Mouse (Mus musculus): ENCODE measurements around the gene Trpv4. TPM values are rescaled to one million over a fixed set of nuclear protein-coding genes. Genes with fewer than 3 reads are reported as not detected.

Trpv4 gene
- polyA plus RNA-seq, 1 experiment from 2014 or later = 0.32 TPM

DNA sequence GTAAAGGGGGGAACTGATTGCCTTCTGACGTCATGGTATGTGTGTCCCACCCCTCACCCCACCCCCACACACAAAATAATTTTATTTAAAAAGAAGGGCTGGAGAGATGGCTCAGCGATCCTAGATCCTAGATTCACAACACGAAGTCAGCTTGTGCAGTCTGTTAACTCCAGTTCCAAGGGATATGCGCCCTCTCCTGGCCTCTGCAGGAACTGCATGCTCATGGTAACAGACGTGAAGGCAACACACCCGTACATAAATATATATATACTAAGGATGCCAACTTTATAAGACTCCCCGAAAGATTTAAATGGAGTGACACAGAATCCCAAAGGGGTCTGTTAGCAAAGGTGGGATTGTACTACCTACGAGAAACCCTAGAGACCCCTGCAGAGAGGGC is 39.4 kb downstream of the Trpv4 start:
- ATAC-seq (ENCODE audit: insufficient read depth, low FRiP score, low TSS enrichment) = no peak
- no peaks in the 10 kb centered on the region for H3K36me3 ChIP-seq (ENCODE audit: control insufficient read depth, insufficient read depth, low read length)
- H3K4me1 ChIP-seq (ENCODE audit: control insufficient read depth, insufficient read depth, low read length) = no peaks in the 10 kb centered on the region
- peak; percentile 83 for DNase-seq (ENCODE audit: low spot score)
- no peak overlapping the region for H3K4me2 ChIP-seq (ENCODE audit: low read depth)
- no peak overlapping the region for H3K4me3 ChIP-seq (ENCODE audit: low read depth, low read length)
- no peak overlapping the region for H3K27ac ChIP-seq (ENCODE audit: low read depth, low read length)
- no peak overlapping the region for H3K9ac ChIP-seq (ENCODE audit: low read length)
- no peaks in the 10 kb centered on the region for H3K27me3 ChIP-seq (ENCODE audit: control insufficient read depth, insufficient read depth, low read length)
- 30% methylated on average over 8 of the region's 8 CpGs for WGBS
- H3K9me3 ChIP-seq (ENCODE audit: control insufficient read depth, low read length) = no peaks in the 10 kb centered on the region

DNA sequence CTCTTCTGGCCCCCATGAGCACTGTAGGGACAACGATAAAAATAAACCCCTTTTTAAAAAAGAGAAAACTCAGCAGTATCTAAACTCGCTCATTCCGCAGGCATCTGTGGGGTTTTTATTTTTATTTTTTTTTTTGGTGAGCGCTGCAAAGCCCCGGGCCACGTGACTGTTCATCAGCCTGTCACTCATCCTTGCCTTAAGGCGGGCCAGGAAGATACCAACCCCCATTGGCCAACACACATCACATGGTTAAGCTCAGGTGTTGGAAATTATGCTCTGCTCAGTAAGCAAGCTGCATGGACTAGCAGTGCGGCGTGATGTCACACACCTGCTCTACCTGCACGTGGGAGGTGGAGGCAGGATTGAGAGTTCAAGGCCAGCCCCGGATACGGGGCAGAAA is 40.4 kb downstream of the Trpv4 start:
- no peak for ATAC-seq (ENCODE audit: insufficient read depth, low FRiP score, low TSS enrichment)
- 84% methylated on average over 12 of the region's 12 CpGs for WGBS
- H3K9me3 ChIP-seq (ENCODE audit: control insufficient read depth, low read length) = no peaks in the 10 kb centered on the region
- H3K4me3 ChIP-seq (ENCODE audit: low read depth, low read length) = no peak overlapping the region
- H3K9ac ChIP-seq (ENCODE audit: low read length) = no peak overlapping the region
- H3K4me2 ChIP-seq (ENCODE audit: low read depth) = no peak overlapping the region
- H3K27me3 ChIP-seq (ENCODE audit: control insufficient read depth, insufficient read depth, low read length) = no peaks in the 10 kb centered on the region
- no peak for DNase-seq (ENCODE audit: low spot score)
- H3K27ac ChIP-seq (ENCODE audit: low read depth, low read length) = no peak overlapping the region
- no peaks in the 10 kb centered on the region for H3K36me3 ChIP-seq (ENCODE audit: control insufficient read depth, insufficient read depth, low read length)
- H3K4me1 ChIP-seq (ENCODE audit: control insufficient read depth, insufficient read depth, low read length) = no peaks in the 10 kb centered on the region

DNA sequence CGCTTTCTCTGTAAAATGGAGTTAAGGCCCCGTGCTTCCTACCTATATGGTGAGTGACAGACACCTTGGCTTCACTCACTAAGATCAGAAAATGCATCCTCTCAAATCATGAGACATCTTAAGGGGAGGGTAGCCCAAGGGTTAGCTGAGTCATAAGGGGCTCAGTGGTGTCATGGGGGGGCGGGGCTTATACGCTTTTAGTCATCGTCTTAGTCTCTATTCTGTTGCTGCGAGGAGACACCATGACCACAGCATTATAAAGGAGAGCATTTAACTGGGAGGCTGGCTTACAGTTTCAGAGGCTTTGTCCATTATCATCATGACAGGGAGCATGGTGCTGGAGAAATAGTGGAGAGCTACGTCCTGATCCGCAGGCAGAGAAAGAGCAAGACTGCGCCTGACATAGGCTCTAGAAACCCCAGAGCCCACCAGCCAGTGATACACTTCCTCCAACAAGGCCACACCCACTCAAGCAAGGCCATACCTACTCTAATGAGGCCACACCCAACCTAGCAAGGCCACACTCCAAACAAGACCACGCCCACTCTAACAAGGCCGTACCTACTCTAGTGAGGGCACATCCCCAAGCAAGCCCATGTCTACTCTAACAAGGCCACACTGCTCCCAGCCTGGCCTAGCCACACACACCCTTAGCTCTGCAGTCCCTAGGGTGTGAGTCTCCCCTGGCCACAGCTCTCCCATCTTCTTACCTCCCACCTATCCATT is 41.7 kb downstream of the Trpv4 start:
- H3K36me3 ChIP-seq (ENCODE audit: control insufficient read depth, insufficient read depth, low read length) = no peaks in the 10 kb centered on the region
- no peaks in the 10 kb centered on the region for H3K4me1 ChIP-seq (ENCODE audit: control insufficient read depth, insufficient read depth, low read length)
- ATAC-seq (ENCODE audit: insufficient read depth, low FRiP score, low TSS enrichment) (no peak), DNase-seq (ENCODE audit: low spot score) (no peak)
- no peak overlapping the region for H3K4me3 ChIP-seq (ENCODE audit: low read depth, low read length)
- no peak overlapping the region for H3K27ac ChIP-seq (ENCODE audit: low read depth, low read length)
- 81% methylated on average over 11 of the region's 11 CpGs for WGBS
- no peaks in the 10 kb centered on the region for H3K9me3 ChIP-seq (ENCODE audit: control insufficient read depth, low read length)
- H3K27me3 ChIP-seq (ENCODE audit: control insufficient read depth, insufficient read depth, low read length) = no peaks in the 10 kb centered on the region
- H3K4me2 ChIP-seq (ENCODE audit: low read depth) = no peak overlapping the region
- H3K9ac ChIP-seq (ENCODE audit: low read length) = no peak overlapping the region

DNA sequence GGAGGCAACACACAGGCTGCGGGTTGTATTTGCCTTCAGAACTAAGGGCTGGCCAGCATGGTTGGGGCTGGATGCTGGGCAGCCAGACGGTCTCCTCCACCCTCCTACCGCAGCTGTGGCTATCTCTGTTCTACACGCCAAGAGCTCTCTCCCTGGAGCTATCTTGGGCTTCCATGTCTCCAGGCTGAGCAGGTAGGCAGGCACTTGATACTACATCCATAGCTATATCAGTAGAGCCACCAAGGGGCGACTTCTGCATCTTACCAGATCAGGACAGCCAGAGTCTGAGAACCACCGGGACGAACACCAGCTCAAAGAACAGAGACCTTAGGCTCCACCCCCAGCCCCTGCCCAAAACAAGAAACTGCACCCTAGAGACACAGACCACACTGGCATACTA is 43.4 kb downstream of the Trpv4 start:
- WGBS = 75% methylated on average over 7 of the region's 7 CpGs
- no peak overlapping the region for H3K4me2 ChIP-seq (ENCODE audit: low read depth)

DNA sequence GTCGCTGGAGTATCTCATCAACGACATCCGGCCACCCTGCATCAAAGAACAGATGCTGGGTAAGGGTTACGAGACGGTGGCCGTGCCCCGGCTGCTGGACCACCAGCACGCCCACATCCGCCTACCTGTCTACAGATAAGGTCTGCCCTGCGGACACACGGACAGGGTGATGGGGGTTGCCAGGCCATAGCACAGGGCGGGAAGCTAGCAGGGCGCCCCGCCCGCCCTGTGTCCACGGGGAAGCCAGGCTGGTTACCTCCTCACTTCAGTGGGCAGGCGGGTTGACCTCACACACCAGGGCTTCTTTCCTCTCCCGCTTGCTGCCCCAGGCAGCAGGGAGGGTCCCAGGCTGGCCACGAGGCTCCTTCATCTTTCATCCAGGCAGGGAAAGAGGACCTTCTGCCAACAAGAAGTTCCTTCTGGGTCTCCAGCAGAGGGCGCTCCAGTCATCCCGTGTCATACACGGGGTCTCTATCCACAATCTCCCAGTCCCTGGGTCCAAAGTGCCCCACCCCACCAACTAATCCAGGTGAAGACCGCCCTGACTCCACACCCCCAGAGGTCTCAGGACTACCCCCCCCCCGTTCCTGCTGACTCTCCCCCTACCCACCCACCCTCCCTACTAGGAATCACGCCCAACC is 46.1 kb downstream of the Trpv4 start:
- 70% methylated on average over 25 of the region's 25 CpGs for WGBS
- Histone ChIP-seq H3K27me3 (ENCODE audit: control insufficient read depth, insufficient read depth, low read length) (no peaks in the 10 kb centered on the region), H3K4me3 (ENCODE audit: low read depth, low read length) (no peak overlapping the region), H3K9ac (ENCODE audit: low read length) (no peak overlapping the region), H3K27ac (ENCODE audit: low read depth, low read length) (no peak overlapping the region), H3K4me2 (ENCODE audit: low read depth) (no peak overlapping the region), H3K4me1 (ENCODE audit: control insufficient read depth, insufficient read depth, low read length) (peaks cover 10% of the 10 kb centered on the region; the same call in 1 of the 2 replicates), H3K9me3 (ENCODE audit: control insufficient read depth, low read length) (no peaks in the 10 kb centered on the region), H3K36me3 (ENCODE audit: control insufficient read depth, insufficient read depth, low read length) (no peaks in the 10 kb centered on the region)
- peak; percentile 59 for DNase-seq (ENCODE audit: low spot score)
- no peak for ATAC-seq (ENCODE audit: insufficient read depth, low FRiP score, low TSS enrichment)

More for the DNA sequence above, 43.4 kb downstream of the Trpv4 start:
- DNase-seq (ENCODE audit: low spot score) = no peak
- H3K4me1 ChIP-seq (ENCODE audit: control insufficient read depth, insufficient read depth, low read length) = no peaks in the 10 kb centered on the region
- H3K27ac ChIP-seq (ENCODE audit: low read depth, low read length) = no peak overlapping the region
- H3K27me3 ChIP-seq (ENCODE audit: control insufficient read depth, insufficient read depth, low read length) = no peaks in the 10 kb centered on the region
- no peaks in the 10 kb centered on the region for H3K9me3 ChIP-seq (ENCODE audit: control insufficient read depth, low read length)
- H3K9ac ChIP-seq (ENCODE audit: low read length) = no peak overlapping the region
- no peaks in the 10 kb centered on the region for H3K36me3 ChIP-seq (ENCODE audit: control insufficient read depth, insufficient read depth, low read length)
- no peak overlapping the region for H3K4me3 ChIP-seq (ENCODE audit: low read depth, low read length)
- ATAC-seq (ENCODE audit: insufficient read depth, low FRiP score, low TSS enrichment) = no peak

DNA sequence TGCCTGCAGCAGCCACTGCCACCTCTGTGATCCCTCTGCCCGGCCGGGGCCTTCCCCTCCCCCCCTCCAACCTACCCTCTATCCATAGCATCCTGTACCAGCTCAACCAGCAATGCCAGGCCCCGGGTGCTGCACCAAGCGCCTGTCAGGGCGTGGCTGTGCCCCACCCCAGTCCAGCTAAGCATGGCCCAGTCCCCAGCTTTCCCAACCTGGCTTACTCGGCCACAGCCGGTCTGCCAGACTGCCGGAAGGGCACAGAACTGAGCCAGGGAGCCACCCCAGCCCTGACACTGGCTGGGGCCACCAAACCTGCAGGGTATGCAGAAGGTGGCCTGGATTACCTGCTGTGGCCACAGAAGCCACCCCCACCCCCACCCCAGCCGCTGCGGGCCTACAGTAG is 47.0 kb downstream of the Trpv4 start:
- Histone ChIP-seq H3K9me3 (ENCODE audit: control insufficient read depth, low read length) (no peaks in the 10 kb centered on the region), H3K9ac (ENCODE audit: low read length) (no peak overlapping the region), H3K27ac (ENCODE audit: low read depth, low read length) (no peak overlapping the region), H3K4me2 (ENCODE audit: low read depth) (no peak overlapping the region), H3K36me3 (ENCODE audit: control insufficient read depth, insufficient read depth, low read length) (no peaks in the 10 kb centered on the region), H3K4me3 (ENCODE audit: low read depth, low read length) (no peak overlapping the region), H3K27me3 (ENCODE audit: control insufficient read depth, insufficient read depth, low read length) (no peaks in the 10 kb centered on the region), H3K4me1 (ENCODE audit: control insufficient read depth, insufficient read depth, low read length) (peaks cover 10% of the 10 kb centered on the region; the same call in 1 of the 2 replicates)
- ATAC-seq (ENCODE audit: insufficient read depth, low FRiP score, low TSS enrichment) (no peak), DNase-seq (ENCODE audit: low spot score) (no peak)
- WGBS = 95% methylated on average over 10 of the region's 10 CpGs

DNA sequence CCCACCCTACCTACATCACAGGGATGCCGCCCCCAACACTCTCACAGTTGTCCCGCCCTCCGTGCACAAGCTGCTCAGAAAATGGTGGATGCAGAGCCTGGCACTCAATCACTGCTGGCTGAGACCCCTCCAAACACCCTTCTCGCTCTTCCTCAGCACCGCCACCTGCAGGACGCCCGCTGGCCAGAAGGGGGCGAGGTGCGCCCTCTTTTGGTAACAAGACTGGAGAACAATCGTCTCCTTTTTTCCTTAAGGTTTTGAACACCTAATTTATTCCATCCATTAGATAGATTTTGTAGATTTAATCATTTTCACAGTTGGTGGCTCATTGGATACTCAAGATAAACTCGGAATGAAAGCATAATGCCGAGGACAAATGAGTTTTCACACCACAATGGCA is 49.7 kb downstream of the Trpv4 start:
- Histone ChIP-seq H3K4me1 (ENCODE audit: control insufficient read depth, insufficient read depth, low read length) (peaks cover 12% of the 10 kb centered on the region; the same call in 1 of the 2 replicates), H3K27ac (ENCODE audit: low read depth, low read length) (no peak overlapping the region), H3K36me3 (ENCODE audit: control insufficient read depth, insufficient read depth, low read length) (no peaks in the 10 kb centered on the region), H3K4me3 (ENCODE audit: low read depth, low read length) (no peak overlapping the region), H3K4me2 (ENCODE audit: low read depth) (no peak overlapping the region), H3K9ac (ENCODE audit: low read length) (no peak overlapping the region), H3K27me3 (ENCODE audit: control insufficient read depth, insufficient read depth, low read length) (no peaks in the 10 kb centered on the region), H3K9me3 (ENCODE audit: control insufficient read depth, low read length) (no peaks in the 10 kb centered on the region)
- ATAC-seq (ENCODE audit: insufficient read depth, low FRiP score, low TSS enrichment) (no peak; the same call in 1 of the 2 replicates), DNase-seq (ENCODE audit: low spot score) (peak; percentile 91)
- WGBS = 5% methylated on average over 12 of the region's 12 CpGs

DNA sequence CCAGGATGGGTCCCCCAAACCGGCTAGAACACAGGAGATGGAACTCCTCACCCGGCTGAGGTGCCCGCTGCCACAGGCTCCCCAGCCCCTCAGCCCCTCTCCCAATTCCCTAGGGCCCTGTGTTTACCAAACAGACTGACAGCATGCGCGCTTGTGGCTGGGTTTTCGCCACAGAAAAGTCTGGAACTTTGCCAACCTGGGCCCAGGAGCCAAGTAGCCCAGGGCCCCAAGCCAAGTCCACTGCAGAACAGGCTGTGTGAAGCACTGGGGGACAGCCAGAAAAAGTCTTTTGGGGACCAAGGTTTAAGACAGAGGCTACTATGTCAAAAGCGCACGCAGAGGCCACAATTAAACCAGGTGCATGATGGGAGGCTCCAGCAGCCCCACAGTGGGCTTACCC is 50.6 kb downstream of the Trpv4 start:
- Histone ChIP-seq H3K27ac (ENCODE audit: low read depth, low read length) (no peak overlapping the region), H3K9ac (ENCODE audit: low read length) (no peak overlapping the region), H3K4me1 (ENCODE audit: control insufficient read depth, insufficient read depth, low read length) (peaks cover 12% of the 10 kb centered on the region; the same call in 1 of the 2 replicates)

DNA sequence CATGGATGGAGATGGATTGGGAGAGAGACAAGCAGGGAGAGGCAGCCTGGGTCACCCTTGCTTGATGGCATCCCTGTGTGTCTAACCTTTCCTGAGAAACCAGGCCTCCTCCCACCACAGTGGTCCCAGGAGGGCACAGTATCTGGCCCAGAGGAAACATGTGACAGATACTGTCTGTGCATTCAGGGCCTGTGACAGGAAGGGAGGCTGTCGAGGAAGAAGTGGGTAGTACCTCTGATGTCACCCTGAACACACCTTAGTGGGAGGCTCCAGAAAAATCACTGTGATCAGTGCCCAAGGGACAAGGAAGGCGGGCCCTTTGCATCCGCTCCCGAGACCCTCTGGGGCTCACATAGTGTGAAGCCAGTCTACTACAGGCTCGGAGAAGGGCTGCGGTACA is 52.2 kb downstream of the Trpv4 start:
- no peaks in the 10 kb centered on the region for H3K36me3 ChIP-seq (ENCODE audit: control insufficient read depth, insufficient read depth, low read length)
- no peaks in the 10 kb centered on the region for H3K9me3 ChIP-seq (ENCODE audit: control insufficient read depth, low read length)
- peaks cover 12% of the 10 kb centered on the region; the same call in 1 of the 2 replicates for H3K4me1 ChIP-seq (ENCODE audit: control insufficient read depth, insufficient read depth, low read length)
- 83% methylated on average over 6 of the region's 6 CpGs for WGBS
- no peak overlapping the region for H3K4me2 ChIP-seq (ENCODE audit: low read depth)
- no peak for DNase-seq (ENCODE audit: low spot score)
- no peak overlapping the region for H3K27ac ChIP-seq (ENCODE audit: low read depth, low read length)
- no peak for ATAC-seq (ENCODE audit: insufficient read depth, low FRiP score, low TSS enrichment)
- no peak overlapping the region for H3K9ac ChIP-seq (ENCODE audit: low read length)
- H3K4me3 ChIP-seq (ENCODE audit: low read depth, low read length) = no peak overlapping the region
- no peaks in the 10 kb centered on the region for H3K27me3 ChIP-seq (ENCODE audit: control insufficient read depth, insufficient read depth, low read length)

More for the DNA sequence above, 50.6 kb downstream of the Trpv4 start:
- Histone ChIP-seq H3K36me3 (ENCODE audit: control insufficient read depth, insufficient read depth, low read length) (no peaks in the 10 kb centered on the region), H3K9me3 (ENCODE audit: control insufficient read depth, low read length) (no peaks in the 10 kb centered on the region), H3K4me2 (ENCODE audit: low read depth) (no peak overlapping the region), H3K27me3 (ENCODE audit: control insufficient read depth, insufficient read depth, low read length) (no peaks in the 10 kb centered on the region), H3K4me3 (ENCODE audit: low read depth, low read length) (no peak overlapping the region)
- ATAC-seq (ENCODE audit: insufficient read depth, low FRiP score, low TSS enrichment) = no peak
- 82% methylated on average over 8 of the region's 8 CpGs for WGBS
- no peak for DNase-seq (ENCODE audit: low spot score)

Data from neural tube, embryonic 11.5 days (tissue).